Mouse (Mus musculus) splenic B cell, adult 2 months (primary cell): ENCODE measurements around the gene Gm49027.

Experiments used
- DNase-seq: peaks from one replicate; pipeline ENCODE4 v3.0.0-alpha.2; 2011; ENCODE audit warnings: low read depth, low spot score
- H3K27me3 ChIP-seq: 2 replicates; pipeline ENCODE4 v1.6.1; 2012; ENCODE audit warnings: mild to moderate bottlenecking, low read length, moderate library complexity, mixed read lengths; ENCODE audit not compliant: control insufficient read depth, poor library complexity, insufficient read depth, severe bottlenecking
- H3K36me3 ChIP-seq: 2 replicates; pipeline ENCODE4 v1.6.1; 2012; ENCODE audit warnings: mild to moderate bottlenecking, low read length, moderate library complexity, mixed read lengths; ENCODE audit not compliant: control insufficient read depth, poor library complexity, insufficient read depth, severe bottlenecking

Gene Gm49027

GRCm38 (mm10) chr5:123525281-123525680 lies at the start of gene Gm49027:
Gene Gm49027, minus strand, starts transcription at chr5:123525488.
- no peaks in the 10 kb centered on the region for H3K27me3 ChIP-seq
- no peak for DNase-seq
- peaks cover 4% of the 10 kb centered on the region for H3K36me3 ChIP-seq

- peak; percentile 16 for DNase-seq
- no peaks in the 10 kb centered on the region for H3K27me3 ChIP-seq
- H3K36me3 ChIP-seq = peaks cover 2% of the 10 kb centered on the region; the same call in 1 of the 2 replicates
Observed at GRCm38 (mm10) chr5:123573362-123573761, 48.1 kb upstream of the Gm49027 start.

- H3K27me3 ChIP-seq = no peaks in the 10 kb centered on the region
- DNase-seq = peak; percentile 100
- peaks cover 2% of the 10 kb centered on the region; the same call in 1 of the 2 replicates for H3K36me3 ChIP-seq
Observed at GRCm38 (mm10) chr5:123572357-123573186, 47.3 kb upstream of the Gm49027 start, which contains the start of gene Vps33a. Gene Vps33a, minus strand, starts transcription at chr5:123573038.

GRCm38 (mm10) chr5:123561128-123561527 lies 35.8 kb upstream of the Gm49027 start:
- no peaks in the 10 kb centered on the region for H3K27me3 ChIP-seq
- peaks cover 21% of the 10 kb centered on the region for H3K36me3 ChIP-seq
- no peak for DNase-seq

- Histone ChIP-seq H3K27me3 (no peaks in the 10 kb centered on the region), H3K36me3 (peaks cover 14% of the 10 kb centered on the region)
- DNase-seq = no peak
Observed at GRCm38 (mm10) chr5:123559588-123559987, 34.3 kb upstream of the Gm49027 start.

- H3K36me3 ChIP-seq = peaks cover 9% of the 10 kb centered on the region
Observed at GRCm38 (mm10) chr5:123556451-123556850, 31.2 kb upstream of the Gm49027 start.

GRCm38 (mm10) chr5:123555693-123556092 lies 30.4 kb upstream of the Gm49027 start:
- DNase-seq = no peak
- Histone ChIP-seq H3K36me3 (peaks cover 9% of the 10 kb centered on the region), H3K27me3 (no peaks in the 10 kb centered on the region)

More at GRCm38 (mm10) chr5:123556451-123556850, 31.2 kb upstream of the Gm49027 start:
- H3K27me3 ChIP-seq = no peaks in the 10 kb centered on the region
- no peak for DNase-seq

- DNase-seq = no peak
- Histone ChIP-seq H3K36me3 (peaks cover 27% of the 10 kb centered on the region), H3K27me3 (no peaks in the 10 kb centered on the region)
Observed at GRCm38 (mm10) chr5:123533801-123534200, 8.5 kb upstream of the Gm49027 start.

- DNase-seq = no peak
Observed at GRCm38 (mm10) chr5:123530056-123530455, 4.8 kb upstream of the Gm49027 start.

GRCm38 (mm10) chr5:123528641-123529040 lies 3.4 kb upstream of the Gm49027 start:
- no peak for DNase-seq
- Histone ChIP-seq H3K36me3 (peaks cover 23% of the 10 kb centered on the region), H3K27me3 (no peaks in the 10 kb centered on the region)

More at GRCm38 (mm10) chr5:123530056-123530455, 4.8 kb upstream of the Gm49027 start:
- peaks cover 30% of the 10 kb centered on the region for H3K36me3 ChIP-seq
- no peaks in the 10 kb centered on the region for H3K27me3 ChIP-seq

- Histone ChIP-seq H3K36me3 (peaks cover 7% of the 10 kb centered on the region), H3K27me3 (no peaks in the 10 kb centered on the region)
- no peak for DNase-seq
Observed at GRCm38 (mm10) chr5:123525916-123526495, 718 bp upstream of the Gm49027 start.

- peaks cover 4% of the 10 kb centered on the region for H3K36me3 ChIP-seq
- DNase-seq = no peak
- no peaks in the 10 kb centered on the region for H3K27me3 ChIP-seq
Observed at GRCm38 (mm10) chr5:123524393-123524750, 916 bp downstream of the Gm49027 start.

GRCm38 (mm10) chr5:123523692-123524392 lies 1.4 kb downstream of the Gm49027 start, which contains the start of gene Diablo:
Gene Diablo, minus strand, starts transcription at chr5:123524176.
- H3K36me3 ChIP-seq = peaks cover 4% of the 10 kb centered on the region
- H3K27me3 ChIP-seq = no peaks in the 10 kb centered on the region
- peak; percentile 99 for DNase-seq

GRCm38 (mm10) chr5:123522166-123522565 lies 3.1 kb downstream of the Gm49027 start:
- DNase-seq = no peak
- no peaks in the 10 kb centered on the region for H3K36me3 ChIP-seq
- no peaks in the 10 kb centered on the region for H3K27me3 ChIP-seq

GRCm38 (mm10) chr5:123521621-123522020 lies 3.7 kb downstream of the Gm49027 start:
- no peak for DNase-seq
- H3K27me3 ChIP-seq = no peaks in the 10 kb centered on the region
- H3K36me3 ChIP-seq = no peaks in the 10 kb centered on the region
